16 mouse cellular contexts compared by ENCODE assay signal in genomic region chr6:126981539-126982234, GRCm38 (mm10). TPM values are rescaled to one million over a fixed set of nuclear protein-coding genes. Genes with fewer than 3 reads are reported as not detected.
A peak's percentile ranks its signal among the peaks of the same experiment; 100 is the strongest.
DNase-seq lines count a peak whose midpoint lies in the region; ATAC-seq and TF ChIP-seq lines count a peak whose summit lies in the region.
"Had no signal": no experiment of that assay in that cellular context is flagged by ENCODE, and none has a peak within 500 bp of the region (broad histone marks: within the 10 kb centered on the region; RNA-seq: fewer than 3 reads in every experiment).

No protein-coding gene starts in this region.

- H3K4me3 ChIP-seq in MEL (ENCODE audit: control insufficient read depth in 1 of 2, insufficient read depth in 1 of 2, low read depth in 2 of 2, low read length in 2 of 2): no peak overlapping the region
- H3K4me3 ChIP-seq in heart, embryonic 12.5 days: no peak overlapping the region
- H3K4me3 ChIP-seq: neural tube, embryonic 15.5 days had no signal

- TF ChIP-seq EP300 in MEL (IDR thresholded peaks at IDR 0.05; ENCODE audit: low read depth in 1 of 2, low read length in 2 of 2): no peak

- no peak for TF ChIP-seq CTCF in MEL (IDR thresholded peaks at IDR 0.05 in 2 of 3, conservative IDR thresholded peaks at IDR 0.05 in 1 of 3; ENCODE audit: control insufficient read depth in 1 of 3, insufficient read depth in 1 of 3, low read depth in 2 of 3, low read length in 3 of 3, poor library complexity in 1 of 3, severe bottlenecking in 1 of 3)

- DNase-seq in heart, adult 11 months: peak; percentile 92
- no peak for DNase-seq in heart, postnatal 25 days (ENCODE audit: low spot score)
- peak; percentile 40 for DNase-seq in MEL (ENCODE audit: low read depth, low spot score)
- peak; percentile 14 to 38 for DNase-seq in kidney, postnatal 4 days
- DNase-seq in layer of hippocampus, postnatal 36 days: no peak
- DNase-seq: thymus, postnatal 14 days had no signal

- TF ChIP-seq POLR2A in MEL (IDR thresholded peaks at IDR 0.05; ENCODE audit: control insufficient read depth in 1 of 2, insufficient read depth in 1 of 2, low read depth in 1 of 2, low read length in 2 of 2, poor library complexity in 1 of 2): no peak

- no peak overlapping the region for H3K27ac ChIP-seq in MEL (ENCODE audit: control insufficient read depth, low read depth, low read length)
- no peak overlapping the region for H3K27ac ChIP-seq in heart, embryonic 12.5 days (ENCODE audit: poor library complexity, severe bottlenecking)
- H3K27ac ChIP-seq: neural tube, embryonic 15.5 days had no signal

- no peak overlapping the region for H3K9ac ChIP-seq in MEL (ENCODE audit: control insufficient read depth, low read depth, low read length, poor library complexity, severe bottlenecking)
- H3K9ac ChIP-seq in heart, embryonic 12.5 days: no peak overlapping the region
- H3K9ac ChIP-seq: neural tube, embryonic 15.5 days had no signal

- WGBS in heart, embryonic 12.5 days: 29% methylated on average over 5 of the region's 5 CpGs

- TF ChIP-seq RAD21 in MEL (IDR thresholded peaks at IDR 0.05; ENCODE audit: low read depth, low read length): no peak

- H3K4me1 ChIP-seq in MEL (ENCODE audit: control insufficient read depth in 1 of 2, insufficient read depth in 2 of 2, low read length in 2 of 2): peaks cover 0 to 8% of the 10 kb centered on the region in 2 experiments; a peak in 2 of 4 replicates
- H3K4me1 ChIP-seq in heart, embryonic 12.5 days (replicated peaks): peaks cover 11% of the 10 kb centered on the region; the same call in 1 of the 2 replicates
- H3K4me1 ChIP-seq: neural tube, embryonic 15.5 days had no signal

- no peaks in the 10 kb centered on the region for H3K79me2 ChIP-seq in MEL (ENCODE audit: control insufficient read depth, insufficient read depth, low read length, poor library complexity)

- intact Hi-C loops in heart, postnatal 25 days (cut with DNase I): no loop called here

- H3K9me3 ChIP-seq in MEL (replicated peaks; ENCODE audit: insufficient read depth, low read length): no peaks in the 10 kb centered on the region
- H3K9me3 ChIP-seq in heart, embryonic 12.5 days (replicated peaks): no peaks in the 10 kb centered on the region
- H3K9me3 ChIP-seq: neural tube, embryonic 15.5 days had no signal

- H3K27me3 ChIP-seq in MEL (ENCODE audit: control insufficient read depth in 1 of 2, insufficient read depth in 2 of 2, low read length in 2 of 2): no peaks in the 10 kb centered on the region
- no peaks in the 10 kb centered on the region for H3K27me3 ChIP-seq in heart, embryonic 12.5 days (replicated peaks)
- H3K27me3 ChIP-seq: neural tube, embryonic 15.5 days had no signal

- ATAC-seq in heart, embryonic 12.5 days (ENCODE audit: insufficient number of reproducible peaks, low FRiP score): 0 out of 2 replicates have a peak, but pooled peaks have one; percentile 48
- ATAC-seq in cerebellum, adult (ENCODE audit: insufficient number of reproducible peaks, low FRiP score, low TSS enrichment): no peak
- ATAC-seq in erythroblast, adult 5-6 weeks (replicated peaks; ENCODE audit: low FRiP score, poor library complexity, severe bottlenecking): no peak
- ATAC-seq: intestine, postnatal 0 days; midbrain, embryonic 16.5 days had no signal

- H3K36me3 ChIP-seq in MEL (ENCODE audit: control insufficient read depth in 1 of 2, insufficient read depth in 2 of 2, low read length in 2 of 2): peaks cover 0 to 4% of the 10 kb centered on the region in 2 experiments; a peak in 1 of 4 replicates
- H3K36me3 ChIP-seq in heart, embryonic 12.5 days: peaks cover 10% of the 10 kb centered on the region; the same call in 1 of the 2 replicates

- H3K4me2 ChIP-seq in heart, embryonic 12.5 days: no peak overlapping the region
- H3K4me2 ChIP-seq: neural tube, embryonic 15.5 days had no signal

TF ChIP-seq in MEL, 35 proteins besides CTCF, POLR2A, EP300 and RAD21:
- TF ChIP-seq SMC3 (IDR thresholded peaks at IDR 0.05; ENCODE audit: low read depth, low read length): no peak
- TF ChIP-seq MAZ (IDR thresholded peaks at IDR 0.05; ENCODE audit: low read depth, low read length): no peak
- TF ChIP-seq SIN3A (IDR thresholded peaks at IDR 0.05; ENCODE audit: low read length): no peak
- TF ChIP-seq CHD2 (IDR thresholded peaks at IDR 0.05; ENCODE audit: low read length): no peak
- TF ChIP-seq ZC3H11A (IDR thresholded peaks at IDR 0.05; ENCODE audit: low read depth, low read length): no peak
- TF ChIP-seq RCOR1 (IDR thresholded peaks at IDR 0.05; ENCODE audit: low read depth, low read length): no peak
- no peak for TF ChIP-seq HCFC1 (IDR thresholded peaks at IDR 0.05; ENCODE audit: low read depth, low read length)
- no peak for TF ChIP-seq UBTF (IDR thresholded peaks at IDR 0.05; ENCODE audit: borderline replicate concordance, insufficient read depth, low read depth, low read length)
- no peak for TF ChIP-seq MXI1 (IDR thresholded peaks at IDR 0.05; ENCODE audit: low read depth, low read length)
- TF ChIP-seq USF2 (IDR thresholded peaks at IDR 0.05; ENCODE audit: borderline replicate concordance in 1 of 2, insufficient read depth in 1 of 2, low read depth in 1 of 2, low read length in 2 of 2): no peak
- no peak for TF ChIP-seq MYC (IDR thresholded peaks at IDR 0.05; ENCODE audit: low read depth, low read length)
- TF ChIP-seq CHD1 (IDR thresholded peaks at IDR 0.05; ENCODE audit: low read depth, low read length): no peak
- TF ChIP-seq ZKSCAN1 (IDR thresholded peaks at IDR 0.05; ENCODE audit: low read depth, low read length): no peak
- no peak for TF ChIP-seq NRF1 (IDR thresholded peaks at IDR 0.05; ENCODE audit: insufficient read depth, low read depth, low read length, poor library complexity, severe bottlenecking)
- TF ChIP-seq ETS1 (IDR thresholded peaks at IDR 0.05; ENCODE audit: low read depth, low read length): no peak
- no peak for TF ChIP-seq GABPA (IDR thresholded peaks at IDR 0.05; ENCODE audit: low read depth, low read length)
- no peak for TF ChIP-seq TCF12 (IDR thresholded peaks at IDR 0.05; ENCODE audit: low read depth, low read length)
- no peak for TF ChIP-seq GATA1 (IDR thresholded peaks at IDR 0.05; ENCODE audit: low read depth, low read length)
- TF ChIP-seq POLR2AphosphoS5 (IDR thresholded peaks at IDR 0.05; ENCODE audit: borderline replicate concordance, low read depth, low read length): no peak

RNA-seq across cellular contexts. Expression of gene Fgf6, which starts 33.7 kb away (rescaled TPM):
- total RNA-seq in heart, postnatal 25 days (2021): under 1 TPM; 0.26 to 0.53 TPM
- not detected in 2 replicates for total RNA-seq in MEL (2012; rRNA removed)
- polyA plus RNA-seq in MEL (2012; ENCODE audit: insufficient read depth in 1 of 2, insufficient read length in 2 of 2, low read depth in 1 of 2, low replicate concordance in 2 of 2, missing spikeins in 1 of 2): not detected
- polyA plus RNA-seq in heart, embryonic 12.5 days (2016; fragmentation: Nextera tagmentation; extraction: Ambion mirVana): 0.06 and 0.13 TPM in 2 replicates
- not detected for total RNA-seq in layer of hippocampus, postnatal 36 days (2021)
- total RNA-seq in erythroblast, adult 5-6 weeks (2015; ENCODE audit: low replicate concordance): not detected in 2 replicates
- total RNA-seq in erythroblast, adult 5-6 weeks (2017; ENCODE audit: low replicate concordance): not detected in 2 replicates
- total RNA-seq: left cerebral cortex, postnatal 14 days had no signal
- polyA plus RNA-seq: C2C12; cortical plate, adult 2 months; intestine, postnatal 0 days; liver, embryonic 16.5 days; midbrain, embryonic 16.5 days had no signal

RNA-seq across cellular contexts. Expression of gene D6Wsu163e, which starts 41.9 kb away (rescaled TPM):
- 10 to 100 TPM; 10.8 to 14.5 TPM for total RNA-seq in heart, postnatal 25 days (2021)
- total RNA-seq in MEL (2012; rRNA removed): 31.4 and 36.6 TPM in 2 replicates
- 10 to 100 TPM in 1 of 2 experiments, not detected in 1; 28.4 TPM for polyA plus RNA-seq in MEL (2012; ENCODE audit: insufficient read depth in 1 of 2, insufficient read length in 2 of 2, low read depth in 1 of 2, low replicate concordance in 2 of 2, missing spikeins in 1 of 2)
- polyA plus RNA-seq in heart, embryonic 12.5 days (2016; fragmentation: Nextera tagmentation; extraction: Ambion mirVana): 12.6 and 13.2 TPM in 2 replicates
- 10 to 100 TPM; 45.7 to 46.1 TPM for total RNA-seq in layer of hippocampus, postnatal 36 days (2021)
- total RNA-seq in erythroblast, adult 5-6 weeks (2015; ENCODE audit: low replicate concordance): 17.1 and 27.9 TPM in 2 replicates
- total RNA-seq in erythroblast, adult 5-6 weeks (2017; ENCODE audit: low replicate concordance): 22.6 and 29.5 TPM in 2 replicates

RNA-seq across cellular contexts. Expression of gene Rad51ap1, which starts 42.3 kb away (rescaled TPM):
- 1 to 10 TPM; 1.1 to 2.7 TPM for total RNA-seq in heart, postnatal 25 days (2021)
- 52.8 and 55.2 TPM in 2 replicates for total RNA-seq in MEL (2012; rRNA removed)
- 100 to 1,000 TPM in 1 of 2 experiments, not detected in 1; 108 TPM for polyA plus RNA-seq in MEL (2012; ENCODE audit: insufficient read depth in 1 of 2, insufficient read length in 2 of 2, low read depth in 1 of 2, low replicate concordance in 2 of 2, missing spikeins in 1 of 2)
- 39.1 and 42.5 TPM in 2 replicates for polyA plus RNA-seq in heart, embryonic 12.5 days (2016; fragmentation: Nextera tagmentation; extraction: Ambion mirVana)
- total RNA-seq in layer of hippocampus, postnatal 36 days (2021): 1 to 10 TPM; 2.7 to 2.8 TPM
- total RNA-seq in erythroblast, adult 5-6 weeks (2015; ENCODE audit: low replicate concordance): 18.0 and 20.4 TPM in 2 replicates
- 85.9 and 165 TPM in 2 replicates for total RNA-seq in erythroblast, adult 5-6 weeks (2017; ENCODE audit: low replicate concordance)

Comparison
In these comparisons a context has a peak if more than half of its experiments do, and no peak if none do; other contexts are left out.
1. DNase-seq: peak in heart, adult 11 months (single experiment), MEL (single experiment) and kidney, postnatal 4 days (2 of 2); none in heart, postnatal 25 days (single experiment) and layer of hippocampus, postnatal 36 days (0 of 2).
2. RNA of gene Rad51ap1, which starts 42.3 kb away (total RNA-seq): 18.0 to 165 TPM in erythroblast, adult 5-6 weeks and 52.8 to 55.2 TPM in MEL; 2.7 to 2.8 TPM in layer of hippocampus, postnatal 36 days and 1.1 to 2.7 TPM in heart, postnatal 25 days; every median in the first group is over 4 times any median in the second.